16 mouse cellular contexts compared by ENCODE assay signal in genomic region chr19:46087871-46088270, GRCm38 (mm10). TPM values are rescaled to one million over a fixed set of nuclear protein-coding genes. Genes with fewer than 3 reads are reported as not detected.
DNase-seq lines count a peak whose midpoint lies in the region; ATAC-seq lines count a peak whose summit lies in the region.
"Had no signal": no experiment of that assay in that cellular context is flagged by ENCODE, and none has a peak within 500 bp of the region (broad histone marks: within the 10 kb centered on the region; RNA-seq: fewer than 3 reads in every experiment).

No protein-coding gene starts in this region.

- ATAC-seq in heart, embryonic 11.5 days (replicated peaks; ENCODE audit: insufficient number of reproducible peaks, low FRiP score, low TSS enrichment), result no peak
- ATAC-seq in erythroblast, adult 5-6 weeks (replicated peaks; ENCODE audit: low FRiP score, poor library complexity, severe bottlenecking), result no peak
- ATAC-seq: intestine, postnatal 0 days had no signal

- H3K9me3 ChIP-seq in heart, embryonic 11.5 days (replicated peaks; ENCODE audit: control insufficient read depth, low read length), result no peaks in the 10 kb centered on the region
- H3K9me3 ChIP-seq: embryonic facial prominence, embryonic 13.5 days; liver, embryonic 15.5 days had no signal

- H3K4me1 ChIP-seq in heart, embryonic 11.5 days (ENCODE audit: control insufficient read depth, insufficient read depth, low read length), result peaks cover 7% of the 10 kb centered on the region; the same call in 1 of the 2 replicates
- H3K4me1 ChIP-seq: embryonic facial prominence, embryonic 13.5 days; liver, embryonic 15.5 days had no signal

- no peak overlapping the region for H3K4me2 ChIP-seq in heart, embryonic 11.5 days
- H3K4me2 ChIP-seq: embryonic facial prominence, embryonic 13.5 days; liver, embryonic 15.5 days had no signal

- intact Hi-C loops in heart, postnatal 10 days (cut with DNase I), result loop anchor here (5.0 kb wide), 2 partner anchors 44 to 164 kb away; partner anchors contain the start of gene Elovl3

- peaks cover 24% of the 10 kb centered on the region for H3K36me3 ChIP-seq in heart, embryonic 11.5 days (ENCODE audit: control insufficient read depth, insufficient read depth, low read length)

- peak; percentile 92 for DNase-seq in heart, adult 11 months
- DNase-seq in Muller cell, postnatal 12 days (ENCODE audit: inconsistent ontology term), result peak; percentile 54
- peak; percentile 67 for DNase-seq in adrenal gland, postnatal 10 days
- peak; percentile 52 to 78 for DNase-seq in heart, postnatal 10 days
- no peak for DNase-seq in thymus, postnatal 36 days

- H3K9ac ChIP-seq in heart, embryonic 11.5 days (ENCODE audit: low read depth, low read length), result no peak overlapping the region
- H3K9ac ChIP-seq: embryonic facial prominence, embryonic 13.5 days; liver, embryonic 15.5 days had no signal

- 66% methylated on average over 7 of the region's 7 CpGs for WGBS in heart, embryonic 11.5 days (ENCODE audit: insufficient replicate concordance)

- H3K27ac ChIP-seq in heart, embryonic 11.5 days (ENCODE audit: low read depth, low read length), result no peak overlapping the region
- H3K27ac ChIP-seq: embryonic facial prominence, embryonic 13.5 days; liver, embryonic 15.5 days; stomach, postnatal 0 days had no signal

- H3K4me3 ChIP-seq in heart, embryonic 11.5 days (ENCODE audit: low read depth, low read length), result no peak overlapping the region
- H3K4me3 ChIP-seq: embryonic facial prominence, embryonic 13.5 days; liver, embryonic 15.5 days had no signal

- no peaks in the 10 kb centered on the region for H3K27me3 ChIP-seq in heart, embryonic 11.5 days (ENCODE audit: control insufficient read depth, insufficient read depth, low read length)
- H3K27me3 ChIP-seq: embryonic facial prominence, embryonic 13.5 days had no signal

RNA-seq across cellular contexts. Expression of gene Nolc1, which starts 12.2 kb away (rescaled TPM):
- polyA plus RNA-seq in heart, embryonic 11.5 days (2014; fragmentation: Nextera tagmentation; extraction: Ambion mirVana), result 64.1 and 65.4 TPM in 2 replicates
- 10 to 100 TPM; 38.8 to 45.0 TPM for total RNA-seq in adrenal gland, postnatal 10 days (2021)
- 10 to 100 TPM; 25.1 to 27.2 TPM for total RNA-seq in heart, postnatal 10 days (2021)
- total RNA-seq in erythroblast, adult 5-6 weeks (2015; ENCODE audit: low replicate concordance), result 12.7 and 16.9 TPM in 2 replicates
- 25.9 and 31.9 TPM in 2 replicates for total RNA-seq in erythroblast, adult 5-6 weeks (2017; ENCODE audit: low replicate concordance)

RNA-seq across cellular contexts. Expression of gene Ldb1, which starts 42.9 kb away (rescaled TPM):
- 53.6 and 59.7 TPM in 2 replicates for polyA plus RNA-seq in heart, embryonic 11.5 days (2014; fragmentation: Nextera tagmentation; extraction: Ambion mirVana)
- total RNA-seq in adrenal gland, postnatal 10 days (2021), result 10 to 100 TPM; 75.3 to 92.1 TPM
- total RNA-seq in heart, postnatal 10 days (2021), result 10 to 100 TPM; 62.2 to 72.5 TPM
- total RNA-seq in erythroblast, adult 5-6 weeks (2015; ENCODE audit: low replicate concordance), result 13.2 and 16.3 TPM in 2 replicates
- total RNA-seq in erythroblast, adult 5-6 weeks (2017; ENCODE audit: low replicate concordance), result 21.6 and 37.9 TPM in 2 replicates

RNA-seq across cellular contexts. Expression of gene Pprc1, which starts 43.2 kb away (rescaled TPM):
- polyA plus RNA-seq in heart, embryonic 11.5 days (2014; fragmentation: Nextera tagmentation; extraction: Ambion mirVana), result 36.8 and 46.7 TPM in 2 replicates
- total RNA-seq in adrenal gland, postnatal 10 days (2021), result 10 to 100 TPM; 23.5 to 36.5 TPM
- total RNA-seq in heart, postnatal 10 days (2021), result 10 to 100 TPM; 17.5 to 21.4 TPM
- total RNA-seq in erythroblast, adult 5-6 weeks (2015; ENCODE audit: low replicate concordance), result 19.6 and 30.7 TPM in 2 replicates
- 11.7 and 20.1 TPM in 2 replicates for total RNA-seq in erythroblast, adult 5-6 weeks (2017; ENCODE audit: low replicate concordance)

RNA-seq across cellular contexts. Expression of gene Elovl3, which starts 43.8 kb away (rescaled TPM):
- not detected in 2 replicates for polyA plus RNA-seq in heart, embryonic 11.5 days (2014; fragmentation: Nextera tagmentation; extraction: Ambion mirVana)
- total RNA-seq in adrenal gland, postnatal 10 days (2021), result 10 to 100 TPM in 1 of 2 experiments, 1 to 10 TPM in 1; 6.1 to 10.3 TPM
- 1 to 10 TPM in 1 of 2 experiments, under 1 TPM in 1; 0.25 to 2.5 TPM for total RNA-seq in heart, postnatal 10 days (2021)
- not detected in 2 replicates for total RNA-seq in erythroblast, adult 5-6 weeks (2015; ENCODE audit: low replicate concordance)
- total RNA-seq in erythroblast, adult 5-6 weeks (2017; ENCODE audit: low replicate concordance), result not detected in 2 replicates
- total RNA-seq: layer of hippocampus, adult 8-10 months; left cerebral cortex, postnatal 25 days; megakaryocyte, adult 5-6 weeks had no signal
- polyA plus RNA-seq: heart, embryonic 16.5 days; intestine, postnatal 0 days; small intestine, adult 2 months; stomach, postnatal 0 days had no signal

Comparison
In these comparisons a context has a peak if more than half of its experiments do, and no peak if none do; other contexts are left out.
1. DNase-seq: peak in heart, adult 11 months (single experiment), Muller cell, postnatal 12 days (single experiment), adrenal gland, postnatal 10 days (single experiment) and heart, postnatal 10 days (2 of 2); none in thymus, postnatal 36 days (0 of 2).